Comparison of ENCODE assay signal across 9 mouse cellular contexts in genomic region chr6:134039351-134039750, GRCm38 (mm10). TPM values are rescaled to one million over a fixed set of nuclear protein-coding genes. Genes with fewer than 3 reads are reported as not detected.
DNase-seq lines count a peak whose midpoint lies in the region; ATAC-seq and TF ChIP-seq lines count a peak whose summit lies in the region.
"Had no signal": no experiment of that assay in that cellular context is flagged by ENCODE, and none has a peak within 500 bp of the region (broad histone marks: within the 10 kb centered on the region; RNA-seq: fewer than 3 reads in every experiment).

No protein-coding gene starts in this region.

- H3K4me3 ChIP-seq in hindbrain, embryonic 13.5 days: no peak overlapping the region
- H3K4me3 ChIP-seq in hindbrain, postnatal 0 days (ENCODE audit: low read length): no peak overlapping the region
- no peak overlapping the region for H3K4me3 ChIP-seq in neural tube, embryonic 12.5 days
- H3K4me3 ChIP-seq in stomach, postnatal 0 days (ENCODE audit: low read depth, low read length): no peak overlapping the region

- no peak overlapping the region for H3K27ac ChIP-seq in hindbrain, embryonic 13.5 days
- no peak overlapping the region for H3K27ac ChIP-seq in hindbrain, postnatal 0 days
- no peak overlapping the region for H3K27ac ChIP-seq in neural tube, embryonic 12.5 days
- 0 out of 2 replicates have a peak overlapping the region, but pooled peaks have one; percentile 6 for H3K27ac ChIP-seq in stomach, postnatal 0 days (replicated peaks)

- ATAC-seq in hindbrain, embryonic 13.5 days (ENCODE audit: low FRiP score): no peak
- ATAC-seq in hindbrain, postnatal 0 days: no peak
- no peak for ATAC-seq in neural tube, embryonic 12.5 days (ENCODE audit: low FRiP score, low read depth)
- ATAC-seq in stomach, postnatal 0 days (ENCODE audit: low FRiP score, low TSS enrichment): no peak

- H3K4me1 ChIP-seq in hindbrain, embryonic 13.5 days (replicated peaks): peaks cover 73% of the 10 kb centered on the region
- 0 out of 2 replicates have a peak, but pooled peaks cover 4% of the 10 kb centered on the region for H3K4me1 ChIP-seq in hindbrain, postnatal 0 days (ENCODE audit: insufficient read depth, low read length)
- H3K4me1 ChIP-seq in neural tube, embryonic 12.5 days: peaks cover 66% of the 10 kb centered on the region
- peaks cover 9% of the 10 kb centered on the region for H3K4me1 ChIP-seq in stomach, postnatal 0 days (replicated peaks; ENCODE audit: control insufficient read depth, insufficient read depth)

- TF ChIP-seq EP300 in stomach, postnatal 0 days (optimal IDR thresholded peaks at IDR 0.05): no peak

- DNase-seq in adrenal gland, postnatal 10 days: peak; percentile 44
- no peak for DNase-seq in adrenal gland, postnatal 25 days
- no peak for DNase-seq in hindbrain, postnatal 0 days (ENCODE audit: low spot score)
- no peak for DNase-seq in neural tube, embryonic 10.5 days (ENCODE audit: extremely low spot score, low spot score)
- no peak for DNase-seq in stomach, postnatal 0 days (ENCODE audit: low spot score)
- no peak for DNase-seq in adipocyte (ENCODE audit: low spot score)
- DNase-seq: cerebellum, adult 9-10 months had no signal

- peak overlapping the region; percentile 73 for H3K4me2 ChIP-seq in hindbrain, embryonic 13.5 days
- no peak overlapping the region for H3K4me2 ChIP-seq in hindbrain, postnatal 0 days (ENCODE audit: low read depth, low read length)
- H3K4me2 ChIP-seq in neural tube, embryonic 12.5 days (replicated peaks): peak overlapping the region; percentile 64; the same call in 1 of the 2 replicates
- peak overlapping the region; percentile 73 for H3K4me2 ChIP-seq in stomach, postnatal 0 days (replicated peaks; ENCODE audit: low read depth)

- WGBS in hindbrain, embryonic 13.5 days: 69% methylated on average over 8 of the region's 8 CpGs
- WGBS in hindbrain, postnatal 0 days: 64% methylated on average over 8 of the region's 8 CpGs
- WGBS in neural tube, embryonic 12.5 days: 66% methylated on average over 8 of the region's 8 CpGs
- WGBS in stomach, postnatal 0 days: 62% methylated on average over 8 of the region's 8 CpGs

- H3K27me3 ChIP-seq in hindbrain, embryonic 13.5 days: no peaks in the 10 kb centered on the region
- H3K27me3 ChIP-seq in hindbrain, postnatal 0 days (ENCODE audit: insufficient read depth, low read length): no peaks in the 10 kb centered on the region
- no peaks in the 10 kb centered on the region for H3K27me3 ChIP-seq in neural tube, embryonic 12.5 days (replicated peaks)
- no peaks in the 10 kb centered on the region for H3K27me3 ChIP-seq in stomach, postnatal 0 days (ENCODE audit: control insufficient read depth, insufficient read depth, low read length)

- no peaks in the 10 kb centered on the region for H3K36me3 ChIP-seq in hindbrain, embryonic 13.5 days
- H3K36me3 ChIP-seq in hindbrain, postnatal 0 days (ENCODE audit: insufficient read depth, low read length): no peaks in the 10 kb centered on the region
- H3K36me3 ChIP-seq in neural tube, embryonic 12.5 days: no peaks in the 10 kb centered on the region
- H3K36me3 ChIP-seq in stomach, postnatal 0 days (ENCODE audit: control insufficient read depth, insufficient read depth, low read length): no peaks in the 10 kb centered on the region

- no peak for TF ChIP-seq CTCF in hindbrain, postnatal 0 days (IDR thresholded peaks at IDR 0.05; ENCODE audit: low read depth)
- TF ChIP-seq CTCF in stomach, postnatal 0 days (IDR thresholded peaks at IDR 0.05; ENCODE audit: low read depth): no peak

- H3K9me3 ChIP-seq in hindbrain, embryonic 13.5 days: no peaks in the 10 kb centered on the region
- H3K9me3 ChIP-seq in hindbrain, postnatal 0 days (ENCODE audit: low read length): no peaks in the 10 kb centered on the region
- H3K9me3 ChIP-seq in neural tube, embryonic 12.5 days: no peaks in the 10 kb centered on the region
- H3K9me3 ChIP-seq in stomach, postnatal 0 days (ENCODE audit: control insufficient read depth, low read length): no peaks in the 10 kb centered on the region

- no peak overlapping the region for H3K9ac ChIP-seq in hindbrain, embryonic 13.5 days
- no peak overlapping the region for H3K9ac ChIP-seq in hindbrain, postnatal 0 days (replicated peaks; ENCODE audit: low read length)
- H3K9ac ChIP-seq in neural tube, embryonic 12.5 days: no peak overlapping the region
- H3K9ac ChIP-seq in stomach, postnatal 0 days (ENCODE audit: low read length): no peak overlapping the region

RNA-seq across cellular contexts. Expression of gene Etv6, which starts 3.9 kb away (rescaled TPM):
- total RNA-seq in adrenal gland, postnatal 10 days (2021): 10 to 100 TPM; 28.2 to 31.4 TPM
- 40.9 and 66.0 TPM in 2 replicates for total RNA-seq in adrenal gland, postnatal 25 days (2021)
- 5.9 and 6.4 TPM in 2 replicates for polyA plus RNA-seq in hindbrain, embryonic 13.5 days (2015; fragmentation: Nextera tagmentation; extraction: Ambion mirVana)
- 7.5 and 9.1 TPM in 2 replicates for total RNA-seq in hindbrain, postnatal 0 days (2014; rRNA removed)
- 3.6 and 4.0 TPM in 2 replicates for polyA plus RNA-seq in hindbrain, postnatal 0 days (2015; fragmentation: Nextera tagmentation; extraction: Ambion mirVana)
- polyA plus RNA-seq in neural tube, embryonic 12.5 days (2016; fragmentation: Nextera tagmentation; extraction: Ambion mirVana): 10.9 and 13.1 TPM in 2 replicates
- 5.9 and 7.6 TPM in 2 replicates for polyA plus RNA-seq in stomach, postnatal 0 days (2015; fragmentation: Nextera tagmentation; extraction: Ambion mirVana)
